Mouse (Mus musculus) 416B (cell line): ENCODE data around the gene Lhx8.

ENCODE experiments used
- DNase-seq: peaks from one replicate; pipeline ENCODE4 v3.0.0; 2011; ENCODE audit warnings: low read depth

Lhx8 gene

DNA sequence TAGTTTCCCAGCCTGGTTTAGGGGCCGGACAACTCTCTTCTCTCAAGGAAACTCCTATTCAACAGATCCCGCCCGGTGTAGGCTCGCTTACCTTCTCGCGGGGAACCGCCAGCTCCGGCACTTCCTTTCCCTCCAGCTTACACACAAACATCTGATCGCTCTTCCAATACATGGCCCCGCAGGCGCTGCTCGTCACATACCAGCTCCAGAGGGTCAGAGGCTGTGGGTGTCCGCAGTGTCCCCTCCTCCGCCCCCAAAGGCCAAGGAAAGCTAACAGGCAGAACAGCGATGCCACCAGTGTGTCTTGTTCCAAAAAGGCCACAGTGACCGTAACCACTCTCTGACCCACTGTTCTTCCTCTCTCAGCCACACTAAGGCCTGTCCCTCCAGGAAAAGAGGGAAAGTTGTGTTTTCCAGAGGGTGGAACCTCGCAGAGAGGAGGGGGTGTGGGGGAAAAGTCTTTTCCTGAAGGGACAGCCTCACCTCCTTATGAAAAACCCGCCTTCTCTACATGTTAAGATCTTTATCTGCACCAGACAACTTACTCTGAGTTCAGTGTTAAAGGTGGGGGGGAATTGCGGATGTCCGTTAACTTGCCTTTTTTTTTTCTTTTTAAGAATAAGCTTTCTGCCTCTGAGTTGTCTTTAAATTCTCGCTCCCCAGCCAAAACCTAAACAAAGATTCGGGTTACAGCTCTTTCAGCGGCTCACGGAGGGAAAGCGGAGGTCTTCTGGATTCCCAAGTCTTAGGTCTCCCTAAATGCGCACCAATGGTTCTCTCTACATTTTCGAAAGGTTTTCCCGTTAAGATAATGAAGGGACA is at the start of gene Lhx8:
Gene Lhx8, minus strand, starts transcription at position 479 of the 822 bp plus-strand sequence.
- DNase-seq = no peak

DNA sequence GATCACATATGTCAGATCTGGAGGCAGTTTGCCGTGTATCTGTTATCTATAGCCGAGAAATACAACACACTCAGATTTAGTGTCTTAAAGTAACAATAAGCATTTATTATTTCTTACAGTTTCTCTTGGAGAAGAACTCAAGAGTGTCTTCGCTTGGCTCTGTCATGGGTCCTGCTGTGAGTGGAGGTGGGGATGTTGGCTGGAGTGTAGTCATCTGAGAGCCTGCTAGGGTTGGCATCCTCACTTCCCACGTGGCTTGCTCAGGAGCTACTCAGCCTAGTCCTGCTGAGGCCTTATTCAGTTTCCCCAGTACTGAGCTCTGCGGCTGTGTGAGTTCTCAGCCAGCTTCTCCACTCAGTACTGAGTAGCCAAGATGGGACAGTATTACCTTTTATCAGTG is 43.1 kb upstream of the Lhx8 start:
- DNase-seq = no peak

DNA sequence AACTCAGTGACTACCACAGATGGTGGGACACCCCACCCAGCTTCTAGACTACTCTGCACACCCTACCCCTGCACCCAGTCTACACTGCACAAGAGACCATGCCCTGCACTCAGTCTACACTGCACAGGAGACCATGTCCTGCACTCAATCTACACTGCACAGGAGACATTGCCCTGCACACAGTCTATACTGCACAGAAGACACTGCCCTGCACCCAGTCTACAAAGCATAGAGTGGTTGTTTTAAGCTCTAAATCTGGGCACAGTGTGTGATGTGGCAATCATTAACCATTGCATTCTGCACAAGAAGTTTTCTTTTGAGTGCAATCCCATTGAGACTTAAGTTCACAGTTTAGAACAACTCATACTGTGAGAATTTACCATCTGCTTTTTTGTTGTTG is 42.2 kb upstream of the Lhx8 start:
- no peak for DNase-seq

DNA sequence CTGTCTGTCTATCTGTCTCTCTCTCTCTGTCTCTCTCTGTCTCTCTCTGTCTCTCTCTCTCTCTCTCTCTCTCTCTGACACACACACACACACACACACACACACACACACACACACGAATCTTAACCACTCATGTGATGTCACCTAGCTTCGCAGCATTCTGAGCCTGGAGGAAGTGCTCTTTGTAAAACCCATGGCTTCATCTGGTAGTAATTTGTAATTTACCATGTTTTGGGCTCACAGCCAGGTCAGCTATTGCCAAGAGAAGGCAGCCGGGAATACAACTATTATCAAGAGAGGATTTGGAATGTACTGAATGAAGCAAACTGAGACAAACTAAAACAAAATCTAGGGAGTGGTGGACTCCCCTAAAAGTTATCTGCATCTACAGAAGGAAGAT is 36.9 kb upstream of the Lhx8 start:
- DNase-seq = no peak

DNA sequence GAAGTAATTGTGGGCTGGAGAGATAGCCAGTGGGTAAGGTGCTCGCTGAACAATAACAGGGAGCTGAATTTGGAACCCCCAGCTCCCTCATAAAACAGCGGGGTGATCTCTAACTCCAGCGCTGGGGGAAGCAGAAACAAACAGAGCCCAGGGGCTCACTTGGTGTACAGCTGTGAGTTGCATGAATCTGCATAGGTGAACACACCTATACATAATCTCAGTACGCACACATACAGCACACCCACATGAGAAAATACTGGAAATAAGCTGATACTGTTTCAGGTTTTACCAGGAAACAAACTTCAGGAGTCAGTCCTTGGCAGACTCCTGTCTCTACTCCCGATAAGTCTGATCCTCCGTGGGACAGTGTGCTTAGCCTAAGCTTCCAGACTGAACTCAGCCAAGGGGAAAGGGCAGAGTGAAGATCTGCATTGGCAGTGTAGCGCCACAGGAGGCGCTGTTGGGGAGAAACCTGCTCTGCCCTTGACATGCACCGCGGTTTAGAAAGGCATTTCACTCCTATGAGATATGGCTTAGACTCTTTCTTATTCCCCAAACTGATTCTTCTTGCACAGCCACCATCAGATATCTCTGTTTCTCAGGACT is 34.2 kb upstream of the Lhx8 start:
- no peak for DNase-seq

DNA sequence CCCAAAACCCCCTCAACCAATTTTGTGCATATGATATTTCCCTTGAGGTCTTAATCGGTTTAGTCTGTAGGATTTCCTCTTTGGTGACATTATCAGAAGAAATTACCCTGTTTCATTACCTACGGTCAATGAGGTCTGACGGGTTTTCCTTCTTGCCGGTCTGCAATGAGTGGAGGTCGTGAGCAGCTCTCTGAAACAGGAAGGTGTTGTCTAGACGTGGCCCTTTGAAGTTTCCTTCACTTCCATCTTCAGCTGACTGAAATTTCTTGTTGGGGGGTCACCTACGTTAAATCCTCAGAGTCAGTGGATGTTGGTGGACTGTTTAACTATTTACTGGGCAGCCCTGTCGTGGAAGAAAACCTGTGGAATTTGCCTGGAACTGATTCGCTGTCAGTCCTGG is 33.0 kb upstream of the Lhx8 start:
- DNase-seq = no peak

DNA sequence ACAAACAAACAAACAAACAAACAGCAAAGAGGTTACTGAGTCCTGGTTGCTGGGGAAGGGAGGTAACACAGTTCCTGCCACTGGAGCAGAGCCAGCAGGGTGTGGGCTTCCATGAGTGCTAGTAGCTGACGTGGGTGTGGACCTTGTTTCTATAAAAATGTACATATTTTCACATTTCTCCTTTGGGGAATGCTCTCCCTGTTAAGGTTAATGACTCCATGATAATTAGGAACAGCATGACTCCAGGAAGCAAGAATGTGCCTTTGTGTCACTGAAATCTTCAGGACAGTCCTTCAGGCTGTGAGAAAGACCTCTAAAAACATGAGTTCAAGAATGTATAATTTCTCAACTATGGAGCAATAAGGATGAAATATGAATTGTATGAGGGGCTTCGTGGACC is 28.8 kb upstream of the Lhx8 start:
- DNase-seq = no peak

DNA sequence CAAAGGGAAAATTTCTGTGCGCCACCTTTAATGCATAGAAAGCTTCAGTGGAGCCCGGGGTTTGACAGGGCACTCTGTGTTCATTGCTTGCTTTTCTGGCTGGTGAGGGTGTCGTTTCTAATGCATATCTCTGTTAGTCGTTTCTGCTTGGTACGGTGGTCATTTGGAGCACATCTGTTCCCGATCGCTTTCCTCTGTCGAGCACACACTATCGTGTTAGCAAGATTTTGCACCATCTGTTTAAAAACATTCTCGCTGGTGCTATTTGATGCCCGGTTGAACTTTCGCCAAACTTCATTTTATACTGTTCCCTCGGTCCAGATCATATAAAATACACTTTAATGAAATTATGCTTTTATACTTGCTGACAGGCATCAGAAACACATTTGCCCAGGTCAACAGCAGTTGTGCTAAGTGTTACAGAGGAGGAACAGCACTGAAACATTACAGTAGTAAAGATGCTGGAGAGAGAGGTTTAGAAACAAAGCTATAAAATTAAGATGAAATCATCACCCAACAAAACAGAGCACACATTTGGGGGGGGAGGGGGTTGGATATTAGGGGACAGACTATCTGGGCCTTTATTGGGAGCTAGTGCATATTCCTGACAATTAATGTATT is 9.9 kb upstream of the Lhx8 start:
- DNase-seq = no peak

DNA sequence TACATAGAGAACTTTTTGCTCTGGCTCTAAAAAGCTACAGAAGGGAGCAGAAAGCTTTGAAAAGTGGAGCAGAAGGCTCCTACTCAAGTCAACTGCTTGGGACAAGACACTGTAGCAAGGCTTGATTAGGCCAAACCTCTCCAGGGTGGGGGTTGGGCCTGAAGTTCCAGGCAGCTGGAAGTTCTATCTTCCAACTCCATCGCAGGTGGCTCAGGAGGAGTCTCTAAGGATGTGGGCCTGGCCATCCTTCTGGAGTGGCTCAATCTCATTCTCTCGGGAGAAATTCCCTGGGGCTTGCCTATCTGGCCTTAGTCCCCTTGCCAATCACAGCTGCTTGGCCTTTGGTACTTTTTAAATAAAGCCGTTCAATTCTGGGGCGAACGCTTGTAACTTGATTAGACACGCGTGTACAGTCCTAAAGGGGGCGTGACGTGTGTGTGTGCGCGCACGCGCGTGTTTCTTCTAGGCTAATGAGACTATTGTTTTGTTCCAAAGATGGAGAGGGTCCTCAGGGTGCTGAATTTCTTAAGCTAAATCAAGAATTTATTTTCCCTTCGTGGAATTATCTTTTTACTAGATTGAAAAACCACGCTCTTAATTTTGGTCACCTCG is 9.3 kb upstream of the Lhx8 start:
- DNase-seq = no peak

DNA sequence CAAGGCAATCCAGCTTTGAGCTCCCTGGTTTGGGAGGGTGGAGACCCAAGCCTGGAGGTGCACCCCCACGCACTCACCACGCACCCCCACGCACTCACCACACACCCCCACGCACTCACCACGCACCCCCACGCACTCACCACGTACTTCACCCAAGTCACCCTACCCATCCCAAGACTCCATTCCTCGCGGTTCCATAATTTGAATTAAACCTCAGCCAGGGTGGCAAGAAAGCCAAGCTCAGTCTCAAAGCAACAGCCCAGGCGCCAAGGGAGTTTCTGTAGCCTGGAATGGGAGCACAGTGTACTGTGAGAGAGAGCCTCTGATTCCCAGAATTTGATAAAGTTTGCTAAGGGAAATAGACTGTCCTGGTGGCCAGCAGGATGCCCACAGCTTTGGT is 4.3 kb upstream of the Lhx8 start:
- DNase-seq = no peak

DNA sequence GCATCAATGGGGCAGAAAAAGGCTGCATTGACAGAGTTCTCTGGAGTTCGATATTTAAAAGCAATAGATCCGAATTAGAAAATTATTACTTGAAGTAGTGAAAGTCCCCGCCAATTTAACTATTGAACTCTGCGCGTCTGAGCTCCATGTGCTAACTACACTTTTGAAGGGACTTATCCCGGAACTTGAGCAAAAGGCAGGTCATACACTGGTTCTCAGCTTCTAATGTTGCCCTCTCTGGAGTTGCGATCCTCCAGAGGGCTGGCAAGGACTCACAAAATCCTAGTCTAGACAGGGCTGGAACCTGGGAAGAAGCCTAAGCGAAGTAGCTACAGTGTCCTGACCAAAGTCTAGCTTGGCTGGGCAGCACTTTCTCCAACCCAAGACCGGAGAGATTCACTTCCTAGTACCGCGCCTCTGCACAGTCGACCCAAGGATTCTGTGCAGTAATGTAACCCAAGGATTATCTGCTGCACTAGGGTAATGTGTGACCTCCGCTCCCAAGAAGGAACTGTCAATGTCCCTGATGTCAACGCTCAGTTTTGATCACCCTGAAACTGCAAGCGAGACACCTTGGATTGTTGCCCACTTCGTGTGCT is 3.0 kb upstream of the Lhx8 start:
- no peak for DNase-seq

DNA sequence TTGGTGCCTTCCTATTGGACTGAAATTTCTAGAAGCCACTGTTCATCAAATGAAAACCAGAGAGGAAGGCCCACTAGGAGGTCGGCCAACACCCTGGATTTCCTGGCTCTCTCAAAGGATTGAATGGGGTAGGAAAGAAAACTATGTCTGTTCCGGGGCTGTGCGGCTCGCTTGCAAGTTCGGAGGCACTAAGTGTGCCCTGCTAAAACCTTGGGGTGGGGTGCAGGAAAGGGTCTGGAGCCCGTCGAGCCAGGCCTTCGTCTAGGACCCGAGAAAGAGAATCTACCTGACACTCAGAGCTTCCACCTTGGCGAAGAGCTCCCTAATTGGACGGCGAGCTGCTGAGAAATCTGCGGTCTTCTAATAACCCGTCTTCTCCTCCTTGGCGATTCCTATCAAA is 2.5 kb upstream of the Lhx8 start:
- DNase-seq = no peak

DNA sequence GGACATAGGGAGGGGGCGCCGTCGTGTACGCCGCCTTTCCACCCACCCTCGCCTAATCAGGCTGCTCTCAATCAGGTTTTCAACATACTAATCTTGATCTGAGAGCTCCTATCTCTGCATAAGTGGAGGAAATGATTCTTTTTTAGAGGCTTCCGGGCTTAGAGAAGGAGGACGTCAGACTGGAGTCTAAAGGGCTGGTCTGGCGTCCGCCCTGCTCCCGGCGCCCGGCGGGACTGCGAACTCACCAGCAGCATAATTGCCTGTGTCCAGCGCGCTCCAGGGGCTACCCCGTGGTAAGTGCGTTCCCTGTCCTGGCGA is 1.7 kb upstream of the Lhx8 start:
- DNase-seq = no peak

DNA sequence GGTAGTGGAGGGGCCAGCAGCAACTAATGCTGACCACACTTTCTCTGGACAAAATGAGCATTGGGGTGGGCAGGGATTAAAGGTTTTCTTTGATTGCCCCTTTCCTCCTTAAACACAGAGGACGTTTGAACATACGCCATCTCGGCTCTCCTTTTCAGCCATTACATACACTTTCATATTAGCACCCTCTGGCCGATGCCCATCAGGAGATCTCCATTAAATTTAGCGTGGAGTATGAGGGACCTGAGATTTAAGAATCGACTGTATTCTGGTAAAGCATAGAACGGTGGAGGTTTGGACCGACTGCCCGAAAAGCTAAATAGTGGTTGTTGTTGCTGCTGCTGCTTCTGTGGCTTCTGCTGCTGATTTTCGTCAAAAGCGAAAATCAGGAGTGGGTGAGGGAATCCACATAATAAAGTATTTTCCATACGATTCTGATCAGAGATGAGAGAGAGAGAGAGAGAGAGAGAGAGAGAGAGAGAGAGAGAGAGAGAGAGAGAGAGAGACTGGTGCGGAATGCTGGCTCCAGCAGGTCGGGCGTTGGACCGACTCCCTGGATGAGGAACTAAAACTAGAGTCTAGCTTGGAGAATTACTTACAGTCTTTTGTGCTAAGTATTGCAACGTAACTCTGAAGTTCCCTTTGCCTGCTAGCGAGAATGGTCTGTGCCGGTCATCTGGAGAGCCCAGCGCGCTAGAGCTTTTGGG is 1.2 kb upstream of the Lhx8 start:
- DNase-seq = no peak

DNA sequence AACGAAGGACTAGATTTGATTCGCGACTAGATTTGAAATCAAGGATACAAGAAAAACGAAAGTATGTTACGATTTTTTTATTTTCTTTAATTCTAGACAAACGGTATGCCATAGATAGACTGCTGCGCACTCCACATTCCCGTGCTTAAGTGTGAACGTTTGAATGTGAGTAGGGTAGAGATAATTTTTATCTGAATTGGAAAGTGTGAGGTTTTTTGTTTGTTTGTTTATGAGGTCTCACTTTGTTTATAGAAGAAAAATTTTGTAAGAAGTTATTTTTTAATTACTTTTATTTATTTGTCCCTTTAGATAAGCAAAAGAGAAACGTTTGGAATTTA is 513 bp upstream of the Lhx8 start:
- DNase-seq = no peak

DNA sequence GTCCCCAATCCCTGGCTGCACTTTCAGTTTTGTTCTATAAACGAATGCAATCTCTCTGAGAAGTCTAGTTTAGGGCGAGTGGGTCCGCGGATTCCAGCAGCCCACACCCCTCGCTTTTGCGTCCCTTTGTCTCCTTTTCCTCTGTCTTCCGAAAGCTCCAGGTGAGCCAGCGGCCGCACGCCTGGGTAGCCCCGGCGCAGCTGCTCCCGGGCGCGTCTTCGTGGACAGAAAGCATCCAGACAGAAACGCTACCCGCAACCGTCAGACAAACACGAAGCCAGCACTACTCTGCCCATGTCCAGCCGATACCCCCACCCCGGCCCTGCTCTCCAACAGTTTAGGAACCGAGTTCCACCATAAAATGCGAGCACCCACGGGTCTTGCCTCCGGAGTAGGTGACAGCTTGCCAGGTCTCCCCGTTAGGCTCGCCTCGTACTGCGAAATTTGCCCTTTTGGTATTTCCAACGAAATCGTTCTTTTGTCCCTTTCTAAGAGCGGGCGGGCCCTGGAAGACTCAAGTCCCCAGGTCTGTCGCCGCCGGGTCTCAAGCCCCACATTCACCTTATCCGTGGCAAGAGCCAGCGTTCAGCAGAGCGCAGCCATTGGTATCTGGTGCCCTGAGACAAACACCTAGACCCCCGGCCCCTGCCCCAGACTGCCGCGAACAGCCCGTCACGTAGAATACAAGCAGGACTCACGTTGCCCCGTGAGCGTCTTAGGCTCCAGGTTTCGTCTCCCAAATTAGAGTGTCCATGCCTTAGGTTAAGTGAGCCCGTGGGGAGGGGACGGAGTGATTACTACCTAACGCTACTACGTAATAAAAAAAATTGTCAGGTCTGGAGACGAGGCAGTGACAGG is 907 bp downstream of the Lhx8 start:
- no peak for DNase-seq

DNA sequence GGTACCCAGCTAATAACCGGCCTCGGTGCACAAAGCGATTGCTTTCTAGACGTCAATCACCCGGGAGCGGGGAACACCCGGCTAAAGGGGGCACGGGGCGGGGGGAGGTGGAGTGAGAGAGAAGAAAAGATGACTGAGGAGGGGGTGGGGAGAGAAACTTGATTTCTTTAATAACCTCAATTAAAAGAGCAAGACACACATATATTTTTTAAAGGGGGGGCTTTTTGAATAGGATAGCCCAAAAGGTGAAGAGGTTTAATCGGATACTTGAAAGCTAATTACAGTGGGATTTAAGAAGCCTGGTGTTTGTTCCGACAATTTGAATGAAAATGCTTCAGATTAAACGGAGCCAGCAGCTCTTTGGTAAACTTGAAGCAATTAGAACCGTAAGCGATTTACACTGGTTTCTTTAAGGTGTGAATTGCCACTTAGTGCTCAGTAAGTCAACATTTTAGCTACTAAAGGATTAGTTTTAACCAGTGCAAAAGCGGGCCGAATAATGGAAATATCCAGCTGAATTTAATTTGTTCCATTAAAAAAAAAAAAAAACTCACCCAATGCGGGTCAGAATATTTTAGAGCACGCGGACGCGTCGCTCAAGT is 1.6 kb downstream of the Lhx8 start:
- DNase-seq = no peak

DNA sequence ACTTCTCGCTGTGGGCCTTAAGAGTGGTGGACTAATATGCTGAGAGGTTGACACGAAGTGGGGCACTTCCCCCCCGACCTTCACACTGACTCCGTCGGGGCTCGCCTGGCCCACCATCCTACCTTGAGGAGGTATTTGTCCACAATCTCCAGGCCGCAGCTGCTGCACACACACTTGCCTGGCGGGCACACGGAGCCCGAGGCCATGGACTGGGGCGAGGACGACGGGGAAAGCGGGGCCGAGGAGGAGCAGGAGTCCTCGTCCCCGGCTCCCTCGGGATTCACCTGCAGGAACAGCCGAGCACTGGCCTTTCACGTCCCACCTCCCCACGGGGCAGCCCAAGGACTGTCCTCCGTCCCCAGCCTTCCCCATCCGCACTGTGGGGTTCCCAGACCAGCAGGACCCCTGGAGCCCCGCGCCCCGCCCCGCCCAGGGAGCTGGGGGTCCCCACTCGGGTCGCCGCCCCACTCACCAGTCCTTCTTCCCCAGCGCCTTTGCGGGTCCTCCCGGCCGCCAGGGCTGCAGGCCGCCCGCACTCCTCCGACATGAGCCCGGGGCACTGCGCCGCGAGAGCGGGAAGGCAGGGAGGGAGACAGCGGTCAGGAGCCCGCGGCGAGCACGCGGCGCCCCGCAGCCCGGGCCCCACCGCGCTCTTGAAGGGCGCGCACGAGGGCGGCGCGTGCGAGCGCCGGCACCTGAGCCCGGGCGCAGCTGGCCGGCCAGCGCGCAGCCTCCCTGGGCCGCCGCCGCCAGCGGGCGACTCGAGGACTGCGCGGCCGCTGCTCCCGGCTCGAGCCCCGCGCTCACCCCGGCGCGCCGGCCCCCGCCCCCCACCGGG is 2.4 kb downstream of the Lhx8 start:
- no peak for DNase-seq

DNA sequence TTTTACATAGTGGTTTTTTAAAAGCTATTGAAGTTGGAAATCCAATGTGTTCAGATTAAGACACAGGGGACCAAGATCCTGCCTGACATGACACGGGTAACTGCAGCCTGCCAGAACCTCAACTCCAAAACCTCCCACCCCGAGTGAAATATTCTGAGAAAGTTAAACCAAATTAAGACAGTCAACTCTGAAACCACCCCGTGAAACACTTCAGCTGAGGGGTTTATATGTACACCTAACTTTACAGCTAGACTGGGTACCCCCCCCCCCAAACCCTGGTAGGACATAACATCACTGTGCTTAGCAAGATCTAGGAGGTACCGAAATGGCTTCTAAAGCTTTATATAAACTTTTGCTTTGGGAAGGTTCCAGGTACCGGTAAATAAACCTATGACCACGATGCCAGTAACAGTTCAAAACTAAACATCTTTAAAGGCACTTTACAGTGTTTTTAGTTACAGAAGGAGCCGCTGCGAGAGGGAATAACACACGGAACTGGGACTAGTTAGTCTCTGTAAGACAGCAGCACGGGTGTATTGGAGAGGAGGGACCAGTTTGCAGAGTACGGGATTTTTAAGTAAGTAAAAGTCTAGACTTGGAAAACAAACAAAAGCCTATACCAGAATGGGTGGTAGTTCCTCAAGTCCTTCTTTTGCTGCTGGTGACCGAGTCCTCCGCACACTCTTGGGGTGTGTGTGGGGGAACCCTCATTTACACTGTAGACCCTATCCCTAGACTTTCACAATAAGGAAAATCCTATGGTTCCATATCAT is 3.2 kb downstream of the Lhx8 start:
- DNase-seq = no peak
